Mouse (Mus musculus) kidney, adult 2 months (tissue): ENCODE data around the gene Pcca. TPM values are rescaled to one million over a fixed set of nuclear protein-coding genes. Genes with fewer than 3 reads are reported as not detected.

ENCODE experiments used
- DNase-seq: peaks from one replicate; pipeline ENCODE4 v3.0.0; 2021
- H3K27ac ChIP-seq: fragments of 200-500 bp; 2 replicates; pipeline ENCODE4 v1.5.1; 2012; ENCODE audit warnings: low read depth, low read length, control low read depth, inconsistent platforms; ENCODE audit not compliant: insufficient read depth
- H3K27me3 ChIP-seq: fragments of 200-500 bp; replicated peaks from 2 replicates; pipeline ENCODE4 v1.6.1; 2012; ENCODE audit warnings: mild to moderate bottlenecking, moderate library complexity, low read length, inconsistent platforms; ENCODE audit not compliant: control insufficient read depth, insufficient read depth
- H3K36me3 ChIP-seq: fragments of 200-500 bp; 2 replicates; pipeline ENCODE4 v1.6.1; 2012; ENCODE audit warnings: mild to moderate bottlenecking, moderate library complexity, low read length, inconsistent platforms; ENCODE audit not compliant: control insufficient read depth, insufficient read depth
- H3K4me1 ChIP-seq: fragments of 200-500 bp; 2 replicates; pipeline ENCODE4 v1.6.1; 2011; ENCODE audit warnings: low read length; ENCODE audit not compliant: control insufficient read depth, insufficient read depth
- H3K4me3 ChIP-seq: fragments of 200-500 bp; 2 replicates; pipeline ENCODE4 v1.5.1; 2011; ENCODE audit warnings: mild to moderate bottlenecking, low read depth, low read length, control low read depth; ENCODE audit not compliant: insufficient read depth
- CTCF ChIP-seq: fragments of 200-500 bp; conservative IDR thresholded peaks from 2 replicates; pipeline ENCODE4 v1.5.1; 2011; ENCODE audit warnings: low read depth, mild to moderate bottlenecking, control low read depth, low read length, moderate library complexity, mixed read lengths; ENCODE audit not compliant: insufficient read depth, insufficient read length
- POLR2A ChIP-seq: fragments of 200-500 bp; IDR thresholded peaks from one replicate; pipeline ENCODE4 v1.6.1; 2011; ENCODE audit warnings: low read depth, low read length, control low read depth
- WGBS: fragments of 180-500 bp; shearing (Covaris S2); methylation state at CpG from one replicate; pipeline ENCODE4 v1.1.7; 2018; 5-methylcytosine and 5-hydroxymethylcytosine counted together
- polyA plus RNA-seq: library from polyadenylated mRNA; depleted of rRNA; stranded (reverse); fragments of >200 nt; gene quantifications from 2 replicates; pipeline ENCODE4 v1.2.3, GENCODE M21; 2012

Gene Pcca
- polyA plus RNA-seq, 1 experiment = 77.1 TPM

DNA sequence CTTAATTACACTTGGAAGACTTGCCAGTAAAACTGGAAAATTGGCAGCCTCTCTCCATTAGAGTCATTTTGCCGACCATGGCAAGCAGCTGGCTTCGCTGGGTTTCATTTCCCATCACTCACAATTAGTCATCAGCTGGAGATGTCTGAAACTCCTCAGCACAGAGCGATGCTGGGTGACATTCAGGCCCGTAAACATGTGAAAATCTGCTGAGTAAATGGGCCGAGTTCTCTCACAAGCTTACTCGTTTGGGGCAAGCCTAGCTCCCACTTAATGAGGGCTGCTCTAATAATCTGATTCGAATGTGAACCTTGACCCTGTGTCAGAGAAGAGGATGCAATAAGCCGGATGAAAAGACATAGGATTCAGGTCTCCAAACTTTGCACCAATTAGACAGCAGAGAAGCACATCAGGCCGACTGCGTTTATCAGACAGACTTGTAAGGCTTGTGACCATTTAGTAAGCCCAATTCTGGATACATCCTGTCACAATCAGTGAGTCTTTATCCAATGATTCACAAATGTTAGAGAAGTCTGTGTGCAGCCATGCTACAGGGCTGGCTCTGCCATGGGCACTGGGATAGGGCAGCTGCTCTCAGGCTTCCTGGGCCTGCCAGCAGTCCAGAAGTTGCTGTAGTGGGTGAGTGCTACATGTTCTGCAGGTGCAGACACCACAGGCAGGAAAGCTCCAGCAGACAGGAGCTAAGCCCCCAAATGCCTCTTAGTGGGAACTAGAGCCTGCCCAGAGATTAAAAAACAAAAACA lies 349.9 kb downstream of the Pcca start:
- Histone ChIP-seq H3K27me3 (no peaks in the 10 kb centered on the region), H3K4me1 (no peaks in the 10 kb centered on the region), H3K4me3 (no peak overlapping the region), H3K27ac (no peak overlapping the region), H3K36me3 (no peaks in the 10 kb centered on the region)
- no peak for DNase-seq
- TF ChIP-seq POLR2A (no peak), CTCF (no peak)
- 60% methylated on average over 10 of the region's 10 CpGs for WGBS

DNA sequence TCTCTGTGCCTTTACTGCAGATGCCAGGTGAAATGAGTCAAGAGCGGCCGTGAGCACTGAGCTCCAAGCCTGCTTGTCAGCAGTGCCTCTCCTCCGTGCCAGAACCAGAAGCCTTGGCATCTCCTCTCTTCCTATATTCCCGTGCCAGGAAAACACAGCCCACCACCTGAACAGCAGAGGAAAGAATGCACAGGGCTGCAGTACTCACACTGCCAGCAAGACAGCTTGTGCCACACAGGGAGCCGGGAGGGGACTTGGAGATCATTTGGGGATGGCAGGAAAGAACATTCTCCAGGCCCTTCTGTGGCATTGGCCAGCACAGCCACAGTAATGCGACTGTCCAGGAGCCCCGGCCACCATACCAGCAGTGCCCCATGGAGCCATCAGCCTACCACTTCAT lies 351.8 kb downstream of the Pcca start:
- Histone ChIP-seq H3K27me3 (no peaks in the 10 kb centered on the region), H3K4me3 (no peak overlapping the region), H3K27ac (no peak overlapping the region), H3K4me1 (no peaks in the 10 kb centered on the region), H3K36me3 (no peaks in the 10 kb centered on the region; the same call in none of the 2 replicates)
- no peak for DNase-seq
- WGBS = 87% methylated on average over 7 of the region's 7 CpGs
- TF ChIP-seq CTCF (no peak), POLR2A (no peak)

DNA sequence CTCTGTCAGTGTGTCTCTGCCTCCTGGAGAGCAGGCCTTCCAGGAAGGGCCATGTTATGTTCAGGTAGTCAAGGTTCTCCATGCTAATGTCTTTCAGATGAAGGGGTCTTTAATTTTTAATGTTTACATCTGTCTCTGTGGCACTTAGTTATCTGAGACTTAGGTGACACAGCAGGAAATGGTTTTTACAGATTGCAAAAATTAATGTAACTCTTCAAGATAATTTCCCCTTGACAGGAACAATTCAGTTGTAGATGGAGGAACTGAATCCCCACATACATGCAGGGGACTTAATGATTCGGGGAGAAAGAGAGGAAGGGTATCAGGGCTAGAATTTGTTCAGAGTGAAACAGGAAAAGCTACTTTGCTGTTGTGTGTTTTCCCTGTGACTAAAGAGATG lies 353.2 kb downstream of the Pcca start:
- TF ChIP-seq CTCF (no peak), POLR2A (no peak)
- 83% methylated on average over 1 of the region's 1 CpGs for WGBS
- Histone ChIP-seq H3K36me3 (peaks cover 2% of the 10 kb centered on the region), H3K27me3 (no peaks in the 10 kb centered on the region), H3K4me1 (no peaks in the 10 kb centered on the region), H3K4me3 (no peak overlapping the region), H3K27ac (no peak overlapping the region)
- no peak for DNase-seq

DNA sequence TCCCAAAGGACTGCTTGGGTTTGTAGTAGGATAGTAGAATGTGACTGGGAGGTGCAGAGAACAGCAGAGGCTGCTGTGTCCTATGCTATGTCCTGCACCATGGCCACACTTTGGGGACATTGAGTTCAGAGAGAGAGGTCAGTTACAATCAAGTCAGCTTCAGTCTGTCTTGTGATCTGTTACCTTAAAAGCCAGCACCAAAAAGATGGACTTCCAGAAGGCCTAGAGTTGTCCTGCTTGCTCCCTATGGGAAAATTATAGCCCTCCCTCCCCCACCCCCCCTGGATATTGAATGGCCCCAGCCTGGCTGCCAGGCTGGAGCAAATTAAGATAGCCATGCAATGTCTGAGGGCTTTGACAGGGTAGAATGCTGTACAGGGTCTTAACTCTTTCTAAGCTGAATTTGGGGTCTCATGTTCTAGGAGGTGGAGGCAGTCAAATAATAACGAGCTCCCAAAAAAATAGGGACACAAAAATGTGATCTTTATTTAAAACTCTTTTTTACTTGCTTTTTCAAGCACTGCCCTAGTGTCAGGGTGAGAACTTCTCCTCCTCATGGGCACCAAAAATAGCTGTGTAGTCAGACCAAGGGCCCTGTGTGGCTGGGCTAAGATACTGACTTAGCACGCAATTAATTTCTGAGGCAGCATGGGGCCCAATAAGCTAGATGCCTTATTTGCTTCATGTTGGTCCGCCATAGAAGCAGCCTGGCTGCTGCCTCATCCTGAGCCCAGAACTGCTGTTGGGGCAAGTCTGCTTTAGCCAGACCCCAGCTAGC lies 353.8 kb downstream of the Pcca start:
- 94% methylated on average over 3 of the region's 3 CpGs for WGBS
- TF ChIP-seq POLR2A (no peak), CTCF (no peak)
- no peaks in the 10 kb centered on the region for H3K27me3 ChIP-seq
- H3K27ac ChIP-seq = no peak overlapping the region
- H3K36me3 ChIP-seq = peaks cover 2% of the 10 kb centered on the region
- no peak for DNase-seq
- H3K4me1 ChIP-seq = no peaks in the 10 kb centered on the region
- H3K4me3 ChIP-seq = no peak overlapping the region

DNA sequence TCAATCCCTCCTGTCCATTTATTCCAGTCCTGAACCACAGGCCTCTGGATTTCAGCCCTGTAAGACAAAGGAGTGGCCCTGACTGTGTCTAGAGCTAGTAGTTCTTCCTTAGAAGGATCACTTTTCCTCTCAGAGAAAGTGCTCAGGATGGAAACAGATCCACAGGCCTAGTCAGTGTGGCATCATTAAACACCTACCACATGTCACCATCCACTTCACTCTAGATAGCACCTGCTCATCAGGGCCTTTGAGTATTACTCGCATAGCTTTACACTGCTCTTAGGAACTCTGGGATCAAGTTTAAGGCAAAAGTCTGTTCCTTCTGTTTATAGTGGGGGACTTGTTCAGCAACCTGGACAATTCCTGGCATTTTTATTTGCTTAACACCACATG lies 354.4 kb downstream of the Pcca start:
- H3K36me3 ChIP-seq = peaks cover 2% of the 10 kb centered on the region
- H3K4me1 ChIP-seq = no peaks in the 10 kb centered on the region
- 84% methylated on average over 1 of the region's 1 CpGs for WGBS
- no peak overlapping the region for H3K27ac ChIP-seq
- H3K27me3 ChIP-seq = no peaks in the 10 kb centered on the region
- no peak for DNase-seq
- TF ChIP-seq POLR2A (no peak), CTCF (no peak)
- H3K4me3 ChIP-seq = no peak overlapping the region

DNA sequence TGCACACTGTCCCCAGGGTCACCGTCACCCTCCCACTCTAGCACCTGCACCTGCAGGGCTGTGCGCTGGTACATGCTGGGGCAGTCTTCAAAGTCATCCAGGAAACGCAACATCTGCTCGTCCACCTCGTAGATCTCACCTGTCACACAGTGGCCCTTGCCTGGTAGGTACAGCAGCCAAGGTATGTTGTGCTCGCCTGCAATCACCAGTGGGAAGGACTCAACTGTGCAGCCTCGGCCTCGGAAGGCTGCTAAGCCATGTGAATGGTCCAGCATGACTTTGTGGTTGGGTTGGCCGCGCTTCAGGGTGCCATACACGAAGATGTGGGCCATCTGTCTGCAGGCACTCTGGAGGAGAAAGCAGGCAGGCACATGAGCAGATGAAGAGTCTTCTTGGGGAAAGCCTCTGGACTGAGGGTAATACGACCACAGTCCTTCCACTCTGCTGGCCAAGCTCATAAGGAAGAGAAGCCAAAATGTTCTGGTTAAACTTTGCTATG lies 357.4 kb downstream of the Pcca start:
- H3K27me3 ChIP-seq = no peaks in the 10 kb centered on the region
- H3K4me1 ChIP-seq = no peaks in the 10 kb centered on the region
- no peak overlapping the region for H3K4me3 ChIP-seq
- H3K27ac ChIP-seq = no peak overlapping the region
- no peak for DNase-seq
- peaks cover 2% of the 10 kb centered on the region for H3K36me3 ChIP-seq
- TF ChIP-seq CTCF (no peak), POLR2A (no peak)
- 90% methylated on average over 12 of the region's 12 CpGs for WGBS

DNA sequence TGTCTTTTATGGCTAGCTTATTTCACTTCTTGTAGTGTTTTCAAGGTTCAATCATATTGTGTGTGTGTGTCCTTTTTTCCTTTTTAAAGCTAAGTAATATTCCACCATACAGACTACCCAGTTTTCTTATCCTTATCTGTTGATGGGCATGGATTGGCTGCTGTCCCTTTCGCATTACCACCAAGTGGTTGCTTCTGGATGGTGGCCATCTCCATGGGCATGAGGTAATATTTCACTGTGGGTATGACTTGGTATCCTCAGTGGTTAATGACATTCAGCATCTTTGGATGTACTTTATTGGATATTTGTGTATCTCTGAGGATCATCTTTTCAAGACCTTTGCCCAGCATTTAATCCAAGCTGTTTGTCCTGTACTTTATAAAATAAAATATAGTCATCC lies 362.0 kb downstream of the Pcca start:
- WGBS = 91% methylated on average over 1 of the region's 1 CpGs
- DNase-seq = no peak
- Histone ChIP-seq H3K27me3 (no peaks in the 10 kb centered on the region), H3K36me3 (peaks cover 2% of the 10 kb centered on the region), H3K4me3 (no peak overlapping the region), H3K27ac (no peak overlapping the region), H3K4me1 (peaks cover 6% of the 10 kb centered on the region; the same call in 1 of the 2 replicates)
- TF ChIP-seq POLR2A (no peak), CTCF (no peak)
